Mouse (Mus musculus) 3T3-L1 (cell line): ENCODE measurements at regions not wholly inside any gene's neighbourhood (a gene's known extent, or its start where the extent isn't known, plus 50 kb on each side); places are given as distances from the start of the nearest gene placed in this dataset.

Experiments used
- DNase-seq: peaks from one replicate; pipeline ENCODE4 v3.0.0-alpha.2; 2015; ENCODE audit warnings: low read depth, low spot score

DNA sequence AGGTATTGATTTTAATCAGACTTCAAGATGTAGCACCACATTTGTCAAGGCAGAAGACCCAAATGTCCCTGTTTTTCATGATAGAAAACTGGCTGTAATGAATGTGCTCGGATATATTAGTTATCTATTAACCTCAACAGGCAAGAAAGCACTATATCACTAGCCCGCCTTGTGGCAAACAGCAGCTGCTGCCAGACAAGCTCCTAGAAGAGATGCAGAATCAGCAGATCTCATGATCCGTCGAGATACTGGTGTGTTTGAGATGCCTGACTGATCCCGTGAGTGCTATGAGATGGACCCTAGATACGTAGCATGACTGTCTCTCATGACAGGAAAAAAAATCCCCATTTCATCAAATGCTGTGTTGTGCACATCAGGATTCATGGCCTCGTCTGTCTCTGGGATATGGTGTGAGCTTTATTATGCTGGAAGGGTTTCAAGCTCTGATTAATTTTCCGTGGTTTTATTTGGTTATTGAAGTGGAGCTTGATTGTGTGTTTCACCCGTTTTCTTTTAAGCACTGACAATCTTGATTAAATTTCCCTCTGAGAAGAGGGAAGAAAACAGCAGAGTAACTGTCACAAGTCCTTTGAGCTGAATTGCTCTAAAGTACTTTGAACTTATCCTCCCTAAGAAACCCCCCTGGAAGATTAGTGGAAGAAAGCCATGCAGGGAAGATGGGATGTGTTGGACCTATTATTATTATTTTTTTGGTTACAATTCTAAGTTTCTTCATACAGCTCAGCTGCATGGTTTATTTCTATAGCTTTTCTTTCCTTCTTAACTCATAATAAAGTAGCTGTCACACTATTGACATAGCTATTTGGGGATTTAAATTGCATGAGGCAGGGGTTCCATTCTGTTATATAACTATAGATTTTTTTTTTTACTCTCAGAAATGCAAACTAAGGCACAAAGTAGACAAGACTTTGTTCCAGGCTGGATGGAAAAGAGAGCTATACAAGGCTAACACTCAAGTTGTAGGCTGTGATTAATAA lies 287.4 kb upstream of the Frg1 start:
- no peak for DNase-seq
